Mouse (Mus musculus): ENCODE measurements around the gene Myo9b. TPM values are rescaled to one million over a fixed set of nuclear protein-coding genes. Genes with fewer than 3 reads are reported as not detected.

Gene Myo9b
- 16.8 and 17.9 TPM in 2 replicates for polyA plus RNA-seq (2014; fragmentation: Nextera tagmentation; extraction: Ambion mirVana)

GRCm38 (mm10) chr8:71272286-71273150, at the start of gene Myo9b, which contains the start of gene Haus8:
Gene Myo9b (plus strand): TSS chr8:71272714.
Gene Haus8 (minus strand): TSS chr8:71272934.
- under 1% methylated on average over 84 of the region's 84 CpGs for WGBS
- Histone ChIP-seq H3K27ac (replicated peaks in 1 of 2; ENCODE audit: control insufficient read depth in 1 of 2, insufficient read depth in 1 of 2, low read depth in 2 of 2, low read length in 2 of 2) (peak within 1 kb of the TSS; percentile 88 to 91), H3K9me3 (ENCODE audit: control insufficient read depth, low read length) (no peaks in the 10 kb centered on the region), H3K4me3 (ENCODE audit: control insufficient read depth in 1 of 2, insufficient read depth in 1 of 2, low read depth in 1 of 2, low read length in 2 of 2) (peak within 1 kb of the TSS; percentile 72 to 87), H3K4me2 (ENCODE audit: low read length) (peak within 1 kb of the TSS; percentile 81), H3K4me1 (ENCODE audit: control insufficient read depth in 2 of 2, insufficient read depth in 2 of 2, low read length in 2 of 2) (peaks cover 16 to 26% of the 10 kb centered on the region in 2 experiments), H3K9ac (ENCODE audit: low read length) (peak within 1 kb of the TSS; percentile 90), H3K27me3 (ENCODE audit: control insufficient read depth, insufficient read depth, low read length) (no peaks in the 10 kb centered on the region), H3K36me3 (ENCODE audit: control insufficient read depth, insufficient read depth, low read length) (peaks cover 31% of the 10 kb centered on the region)
- ATAC-seq (ENCODE audit: insufficient number of reproducible peaks, insufficient read depth, low FRiP score, low read depth): peak; percentile 98

- Histone ChIP-seq H3K9ac (ENCODE audit: low read length) (no peak overlapping the region), H3K4me2 (ENCODE audit: low read length) (no peak overlapping the region), H3K27me3 (ENCODE audit: control insufficient read depth, insufficient read depth, low read length) (no peaks in the 10 kb centered on the region), H3K27ac (replicated peaks in 1 of 2; ENCODE audit: control insufficient read depth in 1 of 2, insufficient read depth in 1 of 2, low read depth in 2 of 2, low read length in 2 of 2) (no peak overlapping the region), H3K4me1 (ENCODE audit: control insufficient read depth in 2 of 2, insufficient read depth in 2 of 2, low read length in 2 of 2) (no peaks in the 10 kb centered on the region), H3K9me3 (ENCODE audit: control insufficient read depth, low read length) (no peaks in the 10 kb centered on the region), H3K36me3 (ENCODE audit: control insufficient read depth, insufficient read depth, low read length) (no peaks in the 10 kb centered on the region), H3K4me3 (ENCODE audit: control insufficient read depth in 1 of 2, insufficient read depth in 1 of 2, low read depth in 1 of 2, low read length in 2 of 2) (no peak overlapping the region)
- WGBS: 41% methylated on average over 2 of the region's 2 CpGs
- no peak for ATAC-seq (ENCODE audit: insufficient number of reproducible peaks, insufficient read depth, low FRiP score, low read depth)
Measured at GRCm38 (mm10) chr8:71224560-71224959, 48.0 kb upstream of the Myo9b start.

GRCm38 (mm10) chr8:71242757-71243156, 29.8 kb upstream of the Myo9b start:
- Histone ChIP-seq H3K27me3 (ENCODE audit: control insufficient read depth, insufficient read depth, low read length) (no peaks in the 10 kb centered on the region), H3K9me3 (ENCODE audit: control insufficient read depth, low read length) (no peaks in the 10 kb centered on the region), H3K9ac (ENCODE audit: low read length) (no peak overlapping the region), H3K36me3 (ENCODE audit: control insufficient read depth, insufficient read depth, low read length) (no peaks in the 10 kb centered on the region), H3K4me2 (ENCODE audit: low read length) (no peak overlapping the region), H3K4me3 (ENCODE audit: control insufficient read depth in 1 of 2, insufficient read depth in 1 of 2, low read depth in 1 of 2, low read length in 2 of 2) (no peak overlapping the region), H3K4me1 (ENCODE audit: control insufficient read depth in 2 of 2, insufficient read depth in 2 of 2, low read length in 2 of 2) (no peaks in the 10 kb centered on the region), H3K27ac (replicated peaks in 1 of 2; ENCODE audit: control insufficient read depth in 1 of 2, insufficient read depth in 1 of 2, low read depth in 2 of 2, low read length in 2 of 2) (no peak overlapping the region)
- 68% methylated on average over 2 of the region's 2 CpGs for WGBS
- ATAC-seq (ENCODE audit: insufficient number of reproducible peaks, insufficient read depth, low FRiP score, low read depth): no peak

DNA sequence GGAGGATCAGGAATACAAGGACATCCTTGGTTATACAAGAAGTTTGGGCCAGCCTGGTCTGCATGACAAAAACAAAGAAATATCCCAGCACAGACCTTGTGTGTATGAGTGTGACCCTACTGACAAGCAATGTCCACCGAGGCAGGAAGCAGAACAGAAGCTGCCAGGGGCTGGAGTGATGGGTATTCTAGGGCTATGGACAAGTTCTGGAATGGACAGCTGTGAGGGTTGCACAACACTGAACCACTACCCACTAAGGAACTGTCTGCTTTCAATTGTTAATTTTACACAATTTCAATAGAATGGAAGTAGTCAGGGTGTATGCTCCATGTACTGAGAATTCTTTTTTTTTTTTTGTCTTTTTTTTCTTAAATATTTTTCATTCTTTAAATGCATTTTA, 24.3 kb upstream of the Myo9b start:
- H3K27ac ChIP-seq (replicated peaks in 1 of 2; ENCODE audit: control insufficient read depth in 1 of 2, insufficient read depth in 1 of 2, low read depth in 2 of 2, low read length in 2 of 2): no peak overlapping the region
- H3K9ac ChIP-seq (ENCODE audit: low read length): no peak overlapping the region
- no peak overlapping the region for H3K4me3 ChIP-seq (ENCODE audit: control insufficient read depth in 1 of 2, insufficient read depth in 1 of 2, low read depth in 1 of 2, low read length in 2 of 2)
- H3K4me1 ChIP-seq (ENCODE audit: control insufficient read depth in 2 of 2, insufficient read depth in 2 of 2, low read length in 2 of 2): no peaks in the 10 kb centered on the region
- 94% methylated on average over 1 of the region's 1 CpGs for WGBS
- no peaks in the 10 kb centered on the region for H3K9me3 ChIP-seq (ENCODE audit: control insufficient read depth, low read length)
- H3K27me3 ChIP-seq (ENCODE audit: control insufficient read depth, insufficient read depth, low read length): no peaks in the 10 kb centered on the region
- H3K4me2 ChIP-seq (ENCODE audit: low read length): no peak overlapping the region
- no peak for ATAC-seq (ENCODE audit: insufficient number of reproducible peaks, insufficient read depth, low FRiP score, low read depth)
- H3K36me3 ChIP-seq (ENCODE audit: control insufficient read depth, insufficient read depth, low read length): peaks cover 32% of the 10 kb centered on the region

- peaks cover 68% of the 10 kb centered on the region for H3K36me3 ChIP-seq (ENCODE audit: control insufficient read depth, insufficient read depth, low read length)
Measured at GRCm38 (mm10) chr8:71256545-71257232, 15.8 kb upstream of the Myo9b start.

DNA sequence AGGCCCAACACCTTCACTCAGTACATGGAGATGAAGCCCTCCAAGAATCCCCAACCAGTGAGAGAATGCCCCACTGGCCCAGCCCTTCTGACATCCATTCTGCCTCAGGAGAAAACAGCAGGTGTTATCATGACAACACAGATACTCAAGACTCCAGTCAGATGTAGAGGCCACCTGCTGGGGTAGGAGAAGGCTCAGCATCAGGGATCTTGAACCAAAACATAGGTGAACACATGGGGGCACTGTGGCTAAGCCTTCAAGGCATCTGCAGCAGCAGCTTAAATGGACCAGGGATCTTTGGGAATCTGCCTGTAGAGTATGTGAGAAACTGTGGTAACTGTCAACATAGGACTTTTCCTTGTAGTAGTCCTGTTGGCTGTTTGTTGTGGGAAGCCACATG, 11.3 kb upstream of the Myo9b start:
- Histone ChIP-seq H3K9ac (ENCODE audit: low read length) (no peak overlapping the region), H3K9me3 (ENCODE audit: control insufficient read depth, low read length) (no peaks in the 10 kb centered on the region), H3K27me3 (ENCODE audit: control insufficient read depth, insufficient read depth, low read length) (no peaks in the 10 kb centered on the region), H3K36me3 (ENCODE audit: control insufficient read depth, insufficient read depth, low read length) (peaks cover 47% of the 10 kb centered on the region), H3K4me2 (ENCODE audit: low read length) (no peak overlapping the region), H3K4me1 (ENCODE audit: control insufficient read depth in 2 of 2, insufficient read depth in 2 of 2, low read length in 2 of 2) (no peaks in the 10 kb centered on the region), H3K4me3 (ENCODE audit: control insufficient read depth in 1 of 2, insufficient read depth in 1 of 2, low read depth in 1 of 2, low read length in 2 of 2) (no peak overlapping the region), H3K27ac (replicated peaks in 1 of 2; ENCODE audit: control insufficient read depth in 1 of 2, insufficient read depth in 1 of 2, low read depth in 2 of 2, low read length in 2 of 2) (no peak overlapping the region)
- no peak for ATAC-seq (ENCODE audit: insufficient number of reproducible peaks, insufficient read depth, low FRiP score, low read depth)

More at GRCm38 (mm10) chr8:71256545-71257232, 15.8 kb upstream of the Myo9b start:
- no peak overlapping the region for H3K27ac ChIP-seq (replicated peaks in 1 of 2; ENCODE audit: control insufficient read depth in 1 of 2, insufficient read depth in 1 of 2, low read depth in 2 of 2, low read length in 2 of 2)
- H3K4me2 ChIP-seq (ENCODE audit: low read length): no peak overlapping the region
- H3K27me3 ChIP-seq (ENCODE audit: control insufficient read depth, insufficient read depth, low read length): no peaks in the 10 kb centered on the region
- H3K9me3 ChIP-seq (ENCODE audit: control insufficient read depth, low read length): no peaks in the 10 kb centered on the region
- ATAC-seq (ENCODE audit: insufficient number of reproducible peaks, insufficient read depth, low FRiP score, low read depth): no peak
- H3K4me1 ChIP-seq (ENCODE audit: control insufficient read depth in 2 of 2, insufficient read depth in 2 of 2, low read length in 2 of 2): no peaks in the 10 kb centered on the region
- WGBS: 85% methylated on average over 3 of the region's 3 CpGs
- H3K9ac ChIP-seq (ENCODE audit: low read length): no peak overlapping the region
- H3K4me3 ChIP-seq (ENCODE audit: control insufficient read depth in 1 of 2, insufficient read depth in 1 of 2, low read depth in 1 of 2, low read length in 2 of 2): no peak overlapping the region

GRCm38 (mm10) chr8:71267690-71268089, 4.8 kb upstream of the Myo9b start:
- 74% methylated on average over 2 of the region's 2 CpGs for WGBS
- H3K27ac ChIP-seq (replicated peaks in 1 of 2; ENCODE audit: control insufficient read depth in 1 of 2, insufficient read depth in 1 of 2, low read depth in 2 of 2, low read length in 2 of 2): no peak overlapping the region
- H3K36me3 ChIP-seq (ENCODE audit: control insufficient read depth, insufficient read depth, low read length): peaks cover 26% of the 10 kb centered on the region
- peaks cover 2 to 10% of the 10 kb centered on the region in 2 experiments; a peak in 2 of 4 replicates for H3K4me1 ChIP-seq (ENCODE audit: control insufficient read depth in 2 of 2, insufficient read depth in 2 of 2, low read length in 2 of 2)
- H3K9ac ChIP-seq (ENCODE audit: low read length): no peak overlapping the region
- no peak overlapping the region for H3K4me3 ChIP-seq (ENCODE audit: control insufficient read depth in 1 of 2, insufficient read depth in 1 of 2, low read depth in 1 of 2, low read length in 2 of 2)
- no peak for ATAC-seq (ENCODE audit: insufficient number of reproducible peaks, insufficient read depth, low FRiP score, low read depth)
- no peaks in the 10 kb centered on the region for H3K27me3 ChIP-seq (ENCODE audit: control insufficient read depth, insufficient read depth, low read length)
- H3K9me3 ChIP-seq (ENCODE audit: control insufficient read depth, low read length): no peaks in the 10 kb centered on the region
- H3K4me2 ChIP-seq (ENCODE audit: low read length): no peak overlapping the region

Measured in heart, embryonic 14.5 days (tissue).